Mouse (Mus musculus): ENCODE data around the gene Pla2g4f.
A peak's percentile ranks its signal among the peaks of the same experiment; 100 is the strongest.

Gene Pla2g4f

GRCm38 (mm10) chr2:120281221-120281620, 32.7 kb downstream of the Pla2g4f start:
- no peak for DNase-seq (ENCODE audit: extremely low read depth, low read depth)

GRCm38 (mm10) chr2:120279961-120280360, 34.0 kb downstream of the Pla2g4f start:
- peak; percentile 27 for DNase-seq (ENCODE audit: extremely low read depth, low read depth)

GRCm38 (mm10) chr2:120276951-120277350, 37.0 kb downstream of the Pla2g4f start:
- DNase-seq (ENCODE audit: extremely low read depth, low read depth): no peak

GRCm38 (mm10) chr2:120268635-120269034, 45.3 kb downstream of the Pla2g4f start:
- DNase-seq (ENCODE audit: extremely low read depth, low read depth): peak; percentile 19

GRCm38 (mm10) chr2:120265523-120265922, 48.4 kb downstream of the Pla2g4f start:
- DNase-seq (ENCODE audit: extremely low read depth, low read depth): no peak

- no peak for DNase-seq (ENCODE audit: extremely low read depth, low read depth)
These were observed 49.1 kb downstream of the Pla2g4f start for GRCm38 (mm10) chr2:120264858-120265257.

GRCm38 (mm10) chr2:120262876-120263275, 51.1 kb downstream of the Pla2g4f start:
- DNase-seq (ENCODE audit: extremely low read depth, low read depth): no peak

GRCm38 (mm10) chr2:120261346-120261745, 52.6 kb downstream of the Pla2g4f start:
- DNase-seq (ENCODE audit: extremely low read depth, low read depth): no peak

- no peak for DNase-seq (ENCODE audit: extremely low read depth, low read depth)
These were observed 57.7 kb downstream of the Pla2g4f start for GRCm38 (mm10) chr2:120256259-120256658.

GRCm38 (mm10) chr2:120252644-120253043, 61.3 kb downstream of the Pla2g4f start:
- DNase-seq (ENCODE audit: extremely low read depth, low read depth): no peak

Data from MEL-GATA-1-ER (cell line).